Mouse (Mus musculus) hindbrain, postnatal 0 days (tissue): ENCODE results near the gene Pak2. TPM values are rescaled to one million over a fixed set of nuclear protein-coding genes. Genes with fewer than 3 reads are reported as not detected.

Experiments
- ATAC-seq: fragments of 200-750 bp; cut with Nextera tagmentation; 2 replicates; pipeline ENCODE4 v1.8.0; 2017; ENCODE audit warnings: mild to moderate bottlenecking, moderate TSS enrichment, moderate library complexity
- DNase-seq: peaks from one replicate; pipeline ENCODE4 v3.0.0-alpha.2; 2015; ENCODE audit warnings: low spot score
- H3K27ac ChIP-seq: fragments of 300-500 bp; sonication (generic); 2 replicates; pipeline ENCODE4 v1.5.1; 2014; ENCODE audit warnings: mild to moderate bottlenecking
- H3K27me3 ChIP-seq: fragments of 300-500 bp; sonication (generic); 2 replicates; pipeline ENCODE4 v1.6.1; 2014; ENCODE audit warnings: low read length, mixed read lengths; ENCODE audit not compliant: insufficient read depth
- H3K36me3 ChIP-seq: fragments of 300-500 bp; sonication (generic); 2 replicates; pipeline ENCODE4 v1.6.1; 2014; ENCODE audit warnings: low read length, mixed read lengths; ENCODE audit not compliant: insufficient read depth
- H3K4me1 ChIP-seq: fragments of 300-500 bp; sonication (generic); 2 replicates; pipeline ENCODE4 v1.6.1; 2014; ENCODE audit warnings: antibody characterized with exemption, low read length, mixed read lengths; ENCODE audit not compliant: insufficient read depth
- H3K4me2 ChIP-seq: fragments of 300-500 bp; sonication (generic); 2 replicates; pipeline ENCODE4 v1.6.1; 2014; ENCODE audit warnings: low read depth, mild to moderate bottlenecking, low read length, moderate library complexity, mixed read lengths
- H3K4me3 ChIP-seq: fragments of 300-500 bp; sonication (generic); 2 replicates; pipeline ENCODE4 v1.5.1; 2014; ENCODE audit warnings: low read length
- H3K9ac ChIP-seq: fragments of 300-500 bp; sonication (generic); replicated peaks from 2 replicates; pipeline ENCODE4 v1.6.1; 2014; ENCODE audit warnings: mild to moderate bottlenecking, low read length, moderate library complexity, mixed read lengths
- H3K9me3 ChIP-seq: fragments of 300-500 bp; sonication (generic); 2 replicates; pipeline ENCODE4 v1.6.1; 2016; ENCODE audit warnings: low read length, mixed read lengths
- CTCF ChIP-seq: IDR thresholded peaks from 2 replicates; pipeline ENCODE4 v1.5.1; 2016; ENCODE audit warnings: antibody characterized with exemption, control low read depth, low read depth
- WGBS: fragments of 180-500 bp; shearing (Covaris S2); extraction: QIAGEN DNeasy Blood & Tissue Kit; methylation state at CpG from one replicate; pipeline ENCODE4 v1.1.7; 2014; 5-methylcytosine and 5-hydroxymethylcytosine counted together
- microRNA-seq, 2 experiments: library from miRNA; unstranded; fragments of <30 nt; microRNA quantifications; one replicate each; pipeline ENCODE4; 2016
- polyA plus RNA-seq: library from polyadenylated mRNA; unstranded; fragments of >200 nt; fragmentation: Nextera tagmentation; extraction: Ambion mirVana; gene quantifications from 2 replicates; pipeline ENCODE4 v1.2.1, GENCODE M21; 2015
- total RNA-seq: library from RNA; depleted of rRNA; stranded (reverse); fragments of >200 nt; gene quantifications from 2 replicates; pipeline ENCODE4 v1.2.3, GENCODE M21; 2014; rRNA removed

The Pak2 gene
- total and polyA plus RNA-seq, 2 experiments from 2014 or later = 21.7 to 21.8 TPM

DNA sequence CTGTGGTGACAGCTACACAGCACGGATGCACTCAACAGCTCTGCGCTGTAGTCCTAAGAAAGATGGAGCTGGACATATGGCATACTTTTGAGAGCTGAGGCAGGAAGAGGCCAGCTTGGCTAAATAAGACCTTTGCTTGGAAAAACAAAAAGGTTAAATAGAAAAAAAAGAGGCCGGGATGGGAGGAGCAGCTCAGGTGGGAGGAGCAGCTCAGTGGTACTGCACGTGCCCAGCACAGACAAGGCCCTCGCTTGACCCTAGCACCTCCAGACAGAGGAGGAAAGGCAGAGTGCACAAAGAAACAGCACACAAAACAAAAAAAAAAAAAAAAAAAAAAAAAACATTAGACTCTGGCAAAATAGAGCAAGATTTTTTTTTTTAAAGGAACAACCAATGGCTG is 82.8 kb downstream of the Pak2 start:
- H3K9me3 ChIP-seq = no peaks in the 10 kb centered on the region
- H3K27me3 ChIP-seq = no peaks in the 10 kb centered on the region
- H3K9ac ChIP-seq = no peak overlapping the region
- 0 out of 2 replicates have a peak, but pooled peaks cover 6% of the 10 kb centered on the region for H3K36me3 ChIP-seq
- H3K4me1 ChIP-seq = peaks cover under 1% of the 10 kb centered on the region; the same call in 1 of the 2 replicates
- no peak overlapping the region for H3K4me2 ChIP-seq
- no peak overlapping the region for H3K4me3 ChIP-seq
- DNase-seq (no peak), ATAC-seq (no peak)
- H3K27ac ChIP-seq = no peak overlapping the region
- WGBS = 82% methylated on average over 5 of the region's 5 CpGs
- no peak for TF ChIP-seq CTCF

DNA sequence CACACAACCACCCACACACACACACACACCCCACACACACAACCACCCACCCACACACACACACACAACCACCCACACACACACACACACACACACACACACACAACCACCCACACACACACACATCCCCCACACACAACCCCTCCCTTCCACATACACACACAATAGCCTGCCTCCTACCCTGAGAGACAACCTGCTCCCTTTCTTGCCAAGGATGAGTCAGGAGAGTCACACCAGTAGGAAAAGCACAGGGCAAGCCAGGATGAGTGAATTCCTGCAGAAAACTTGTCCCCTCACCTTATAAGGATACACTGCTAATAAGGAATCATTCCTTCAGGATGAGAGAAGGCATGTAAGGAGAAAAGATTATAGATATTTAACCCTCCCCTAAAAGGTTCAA is 85.2 kb downstream of the Pak2 start:
- Histone ChIP-seq H3K27ac (no peak overlapping the region), H3K36me3 (peaks cover 16% of the 10 kb centered on the region), H3K4me3 (no peak overlapping the region), H3K9ac (no peak overlapping the region), H3K4me1 (no peaks in the 10 kb centered on the region), H3K4me2 (no peak overlapping the region), H3K9me3 (no peaks in the 10 kb centered on the region), H3K27me3 (no peaks in the 10 kb centered on the region)
- ATAC-seq (no peak), DNase-seq (no peak)
- no peak for TF ChIP-seq CTCF

DNA sequence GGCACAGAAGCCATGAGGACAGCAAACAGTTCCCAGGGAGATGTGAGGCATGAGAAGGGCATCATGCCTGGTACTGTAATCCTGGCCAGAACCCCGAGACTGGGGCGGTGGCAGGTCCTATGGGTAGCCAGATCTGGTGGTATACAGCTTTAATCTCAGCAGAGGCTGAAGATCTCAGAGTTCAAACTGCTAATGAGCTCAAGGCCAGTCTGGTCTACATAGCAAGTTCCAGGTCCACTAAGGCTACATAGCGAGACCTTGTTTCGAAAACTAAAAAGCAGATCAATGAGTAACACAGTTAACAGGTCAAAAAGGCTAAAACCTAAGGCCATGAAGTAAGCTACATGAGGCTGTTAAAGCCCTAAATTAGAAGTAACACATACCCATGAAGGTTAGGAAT is 85.9 kb downstream of the Pak2 start:
- Histone ChIP-seq H3K27ac (no peak overlapping the region), H3K9ac (no peak overlapping the region), H3K36me3 (peaks cover 23% of the 10 kb centered on the region), H3K4me2 (no peak overlapping the region), H3K9me3 (no peaks in the 10 kb centered on the region), H3K4me3 (no peak overlapping the region), H3K27me3 (no peaks in the 10 kb centered on the region), H3K4me1 (no peaks in the 10 kb centered on the region)
- no peak for DNase-seq
- no peak for ATAC-seq
- no peak for TF ChIP-seq CTCF
- 98% methylated on average over 4 of the region's 4 CpGs for WGBS

DNA sequence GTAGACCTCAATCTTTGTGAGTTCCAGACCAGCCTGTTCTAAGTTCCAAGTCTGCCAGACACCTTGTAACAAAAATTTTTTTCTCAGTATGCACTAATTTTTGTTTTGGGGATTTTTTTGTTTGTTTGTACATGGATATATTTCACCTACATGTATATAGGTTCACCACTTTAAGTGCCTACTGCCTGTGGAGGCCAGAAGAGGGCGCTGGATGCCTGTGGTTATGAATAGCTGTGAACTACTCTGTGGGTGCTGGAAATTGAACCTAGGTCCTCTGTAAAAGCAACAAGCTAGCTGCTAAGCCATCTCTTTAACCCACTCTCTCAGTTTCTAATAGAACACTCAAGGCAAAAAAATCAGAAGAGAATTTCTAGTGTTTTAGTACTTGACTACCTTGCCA is 87.1 kb downstream of the Pak2 start:
- Histone ChIP-seq H3K9ac (no peak overlapping the region), H3K4me1 (no peaks in the 10 kb centered on the region), H3K4me2 (no peak overlapping the region), H3K36me3 (peaks cover 26% of the 10 kb centered on the region), H3K27ac (no peak overlapping the region), H3K27me3 (no peaks in the 10 kb centered on the region), H3K4me3 (no peak overlapping the region), H3K9me3 (no peaks in the 10 kb centered on the region)
- no peak for TF ChIP-seq CTCF
- WGBS = 47% methylated on average over 1 of the region's 1 CpGs
- ATAC-seq = no peak
- no peak for DNase-seq

DNA sequence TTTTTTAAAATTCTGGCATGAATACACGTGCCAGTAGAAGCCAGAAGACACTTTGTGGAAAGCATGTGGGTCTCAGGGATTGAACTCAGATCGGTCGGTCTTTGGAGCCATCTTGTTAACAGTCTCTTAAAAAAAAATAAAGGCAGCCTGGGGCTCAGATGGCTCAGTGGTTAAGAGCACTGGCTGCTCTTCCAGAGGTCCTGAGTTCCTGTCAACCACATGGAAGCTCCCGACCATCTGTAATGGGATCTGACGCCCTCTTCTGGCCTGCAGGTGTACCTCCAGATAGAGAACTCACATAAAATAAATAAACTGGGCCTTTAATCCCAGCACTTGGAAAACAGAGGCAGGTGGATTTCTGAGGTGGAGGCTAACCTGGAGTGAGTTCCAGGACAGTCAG is 98.2 kb downstream of the Pak2 start:
- WGBS = 81% methylated on average over 5 of the region's 5 CpGs
- no peak for TF ChIP-seq CTCF
- no peak overlapping the region for H3K27ac ChIP-seq
- ATAC-seq = no peak
- no peaks in the 10 kb centered on the region for H3K9me3 ChIP-seq
- H3K27me3 ChIP-seq = no peaks in the 10 kb centered on the region
- H3K4me3 ChIP-seq = no peak overlapping the region
- no peak for DNase-seq
- no peak overlapping the region for H3K9ac ChIP-seq
- H3K4me1 ChIP-seq = no peaks in the 10 kb centered on the region
- peaks cover 20% of the 10 kb centered on the region; the same call in 1 of the 2 replicates for H3K36me3 ChIP-seq
- no peak overlapping the region for H3K4me2 ChIP-seq

DNA sequence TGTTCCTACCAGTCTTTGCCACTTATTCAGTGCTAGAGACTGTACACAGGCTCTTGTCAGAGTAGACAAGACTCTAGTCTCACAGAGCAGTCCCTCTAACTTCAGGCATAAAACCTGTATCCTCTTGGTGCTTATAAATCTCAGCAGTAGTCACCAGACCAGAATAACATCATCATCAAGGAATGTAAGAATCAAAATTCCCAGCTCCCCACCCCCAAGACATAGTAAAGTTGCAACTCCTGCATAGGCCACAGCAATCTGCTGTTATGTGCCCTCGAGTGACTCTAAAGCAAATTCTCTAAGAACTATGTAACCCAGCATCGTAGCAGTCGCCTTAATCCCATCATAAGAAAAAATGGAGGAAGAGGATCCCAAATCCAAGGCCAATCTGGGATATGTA is 99.6 kb downstream of the Pak2 start:
- ATAC-seq (no peak), DNase-seq (no peak)
- no peak for TF ChIP-seq CTCF
- peaks cover 25% of the 10 kb centered on the region for H3K36me3 ChIP-seq
- H3K4me2 ChIP-seq = no peak overlapping the region
- no peak overlapping the region for H3K9ac ChIP-seq
- H3K4me1 ChIP-seq = no peaks in the 10 kb centered on the region
- no peak overlapping the region for H3K27ac ChIP-seq
- H3K4me3 ChIP-seq = no peak overlapping the region
- no peaks in the 10 kb centered on the region for H3K27me3 ChIP-seq
- 95% methylated on average over 3 of the region's 3 CpGs for WGBS
- H3K9me3 ChIP-seq = no peaks in the 10 kb centered on the region

DNA sequence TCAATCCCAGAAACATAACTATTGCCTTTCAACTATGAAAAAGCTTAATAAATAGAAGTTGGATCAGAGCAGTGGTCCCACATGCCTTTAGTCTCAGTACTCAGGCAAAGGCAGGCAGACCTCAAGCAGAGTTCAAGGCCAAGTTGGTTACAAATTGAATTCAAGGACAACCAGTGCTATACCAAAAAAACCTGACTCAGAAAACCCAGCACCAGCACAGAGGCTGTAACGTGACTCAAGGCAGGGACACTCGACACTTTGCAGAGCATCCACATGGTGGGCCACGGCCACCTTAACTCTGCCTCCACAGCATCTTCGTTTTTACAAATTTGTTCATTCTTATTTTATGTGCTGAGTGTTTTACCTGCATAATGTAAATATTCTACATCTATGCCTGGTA is 103.9 kb downstream of the Pak2 start:
- no peak for ATAC-seq

More for the DNA sequence above, 103.9 kb downstream of the Pak2 start:
- Histone ChIP-seq H3K4me3 (no peak overlapping the region), H3K27ac (no peak overlapping the region), H3K9ac (no peak overlapping the region), H3K9me3 (no peaks in the 10 kb centered on the region), H3K4me1 (no peaks in the 10 kb centered on the region), H3K36me3 (peaks cover 27% of the 10 kb centered on the region), H3K4me2 (no peak overlapping the region), H3K27me3 (no peaks in the 10 kb centered on the region)
- DNase-seq = no peak
- TF ChIP-seq CTCF = no peak
- 90% methylated on average over 4 of the region's 4 CpGs for WGBS

Small RNAs within 50 kb of the gene (microRNA-seq; reads per million reads assigned to microRNA genes)
- 0 reads per million in 2 experiments for gene Gm26269

Other genes with a start within 250 kb of the Pak2 start
- gene Meltf, start 200.5 kb downstream of the Pak2 start, total RNA-seq = 0.14 and 0.16 TPM in 2 replicates
- gene Meltf, start 200.5 kb downstream of the Pak2 start, polyA plus RNA-seq = 0.18 and 0.41 TPM in 2 replicates
- 6.1 and 16.9 TPM in 2 replicates for gene Pigz, start 145.5 kb downstream of the Pak2 start, total RNA-seq
- gene Pigz, start 145.5 kb downstream of the Pak2 start, polyA plus RNA-seq = 5.2 and 5.5 TPM in 2 replicates
- gene 0610012G03Rik, start 130.8 kb downstream of the Pak2 start, total RNA-seq = 111 and 117 TPM in 2 replicates
- gene 0610012G03Rik, start 130.8 kb downstream of the Pak2 start, polyA plus RNA-seq = 142 and 144 TPM in 2 replicates
- 18.0 and 19.9 TPM in 2 replicates for gene Ncbp2, start 130.8 kb downstream of the Pak2 start, total RNA-seq
- 63.7 and 64.9 TPM in 2 replicates for gene Ncbp2, start 130.8 kb downstream of the Pak2 start, polyA plus RNA-seq
- 21.3 and 21.4 TPM in 2 replicates for gene Senp5, start 76.1 kb downstream of the Pak2 start, total RNA-seq
- gene Senp5, start 76.1 kb downstream of the Pak2 start, polyA plus RNA-seq = 11.6 and 11.8 TPM in 2 replicates
- 46.5 and 47.3 TPM in 2 replicates for gene Pigx, start 20.4 kb upstream of the Pak2 start, total RNA-seq
- gene Pigx, start 20.4 kb upstream of the Pak2 start, polyA plus RNA-seq = 86.7 and 93.3 TPM in 2 replicates
- 20.1 and 28.2 TPM in 2 replicates for gene Cep19, start 20.5 kb upstream of the Pak2 start, total RNA-seq
- gene Cep19, start 20.5 kb upstream of the Pak2 start, polyA plus RNA-seq = 55.0 and 56.0 TPM in 2 replicates
- 8.7 and 17.3 TPM in 2 replicates for gene Nrros, start 86.3 kb upstream of the Pak2 start, total RNA-seq
- 5.4 and 6.7 TPM in 2 replicates for gene Nrros, start 86.3 kb upstream of the Pak2 start, polyA plus RNA-seq
- gene Bex6, start 100.5 kb upstream of the Pak2 start, total RNA-seq = not detected in 2 replicates
- not detected in 2 replicates for gene Bex6, start 100.5 kb upstream of the Pak2 start, polyA plus RNA-seq
- 29.1 and 30.6 TPM in 2 replicates for gene Fbxo45, start 167.8 kb upstream of the Pak2 start, total RNA-seq
- 16.0 and 16.3 TPM in 2 replicates for gene Fbxo45, start 167.8 kb upstream of the Pak2 start, polyA plus RNA-seq
- gene Wdr53, start 167.9 kb upstream of the Pak2 start, total RNA-seq = 5.4 and 11.3 TPM in 2 replicates
- gene Wdr53, start 167.9 kb upstream of the Pak2 start, polyA plus RNA-seq = 13.5 and 14.1 TPM in 2 replicates
- not detected in 2 replicates for gene Smco1, start 192.1 kb upstream of the Pak2 start, total RNA-seq
- 0.10 TPM in 1 of 2 replicates, not detected in the other for gene Smco1, start 192.1 kb upstream of the Pak2 start, polyA plus RNA-seq
- gene Rnf168, start 198.1 kb upstream of the Pak2 start, total RNA-seq = 42.5 and 55.3 TPM in 2 replicates
- gene Rnf168, start 198.1 kb upstream of the Pak2 start, polyA plus RNA-seq = 26.0 and 29.6 TPM in 2 replicates